Mouse (Mus musculus) kidney, adult 8-10 months (tissue): Measurements from ENCODE around the gene Tnpo2.

Experiments
- DNase-seq, 2 experiments: peaks; one replicate each; pipeline ENCODE4 v3.0.0; 2022

Gene Tnpo2

DNA sequence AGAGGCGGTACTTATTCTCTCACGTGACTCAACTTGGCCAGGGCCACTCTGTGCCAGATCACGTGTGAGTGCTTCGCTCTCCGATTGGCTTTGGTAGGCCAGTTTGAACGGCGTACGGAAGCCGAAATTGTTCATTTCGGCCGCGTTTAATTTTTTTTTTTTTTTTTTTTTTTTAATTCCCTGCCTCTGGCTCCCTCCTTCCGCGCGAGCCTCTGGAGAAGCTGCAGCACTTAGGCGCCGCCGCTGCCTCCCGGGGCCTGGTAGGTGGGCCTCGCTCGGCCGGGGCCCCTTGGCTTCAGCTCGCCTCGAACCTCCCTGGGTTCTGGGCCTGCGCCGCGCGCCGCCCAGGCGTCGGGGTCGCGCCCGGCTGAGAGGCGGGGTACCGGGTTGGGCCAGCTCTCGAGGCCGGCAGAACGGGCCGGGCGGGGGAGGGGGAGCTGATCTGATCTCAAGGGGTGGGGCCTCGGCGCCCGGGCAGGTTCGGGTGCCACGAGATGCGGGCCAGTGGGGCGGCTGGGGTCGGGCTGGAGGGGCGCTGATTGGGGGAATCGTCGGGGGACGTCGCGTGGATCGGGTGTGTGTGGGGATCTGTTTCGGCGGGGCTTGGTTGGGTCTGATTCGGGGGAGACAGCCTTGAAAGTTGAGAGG, at the start of gene Tnpo2:
TSS of gene Tnpo2 (plus strand) at position 198 of the 648 bp plus-strand sequence.
- peak; percentile 94 to 96 for DNase-seq

DNA sequence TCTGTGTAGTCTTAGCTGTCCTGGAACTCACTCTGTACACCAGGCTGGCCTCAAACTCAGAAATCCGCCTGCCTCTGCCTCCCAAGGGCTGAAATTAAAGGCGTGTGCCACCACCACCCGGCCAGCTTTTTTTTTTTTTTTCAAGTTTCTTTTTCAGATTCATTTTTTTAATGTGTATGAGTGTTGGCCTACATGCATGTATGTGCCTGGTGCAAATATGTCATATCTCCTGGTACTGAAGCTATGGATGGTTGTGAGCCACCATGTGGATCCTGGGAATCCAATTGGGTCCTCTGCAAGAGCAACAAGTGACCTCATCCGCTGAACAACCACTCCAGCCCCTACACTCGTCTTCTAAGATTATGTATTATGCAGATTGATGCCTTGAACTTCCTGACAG, 49.3 kb upstream of the Tnpo2 start:
- no peak for DNase-seq

DNA sequence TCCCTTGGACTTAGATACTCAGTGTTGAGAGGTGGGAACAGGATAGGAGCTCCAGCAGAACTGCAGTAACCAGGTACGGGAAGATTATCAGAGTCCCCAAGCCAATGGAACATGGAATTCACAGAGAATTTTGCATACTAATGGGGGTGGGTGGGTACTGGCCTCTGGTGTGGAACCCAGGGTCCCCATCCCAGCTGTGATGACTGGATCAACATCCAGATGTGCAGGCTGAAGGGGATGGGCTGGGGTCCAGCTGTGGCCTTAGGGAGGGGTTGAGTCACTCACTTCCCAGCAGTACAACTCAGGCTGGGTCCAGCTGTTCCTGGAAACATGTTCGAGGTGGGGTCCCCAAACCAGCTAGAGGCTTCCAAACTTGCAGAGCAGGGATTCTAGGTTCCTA, 48.8 kb upstream of the Tnpo2 start:
- no peak for DNase-seq

DNA sequence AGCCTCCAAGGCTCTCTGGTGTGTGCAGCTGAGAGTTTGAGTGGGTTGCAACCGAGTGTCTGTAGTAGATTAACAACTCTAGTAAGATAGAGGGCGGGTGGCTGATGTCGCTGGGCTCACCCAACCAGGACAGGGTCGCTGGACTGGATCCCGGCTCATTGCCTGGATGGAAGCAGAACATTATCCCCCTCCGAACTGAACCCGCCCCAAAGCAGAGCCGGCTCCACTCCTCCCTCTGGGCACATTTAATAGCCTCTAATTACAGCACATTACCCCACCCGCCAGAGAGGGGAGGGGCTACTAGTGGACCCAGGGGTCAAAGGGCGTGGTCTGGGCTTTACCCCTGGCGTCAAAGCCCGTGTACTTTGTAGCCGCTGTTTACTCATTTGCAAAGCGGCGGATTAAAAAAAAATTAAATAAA, 47.4 kb upstream of the Tnpo2 start:
- peak; percentile 92 to 93 for DNase-seq

DNA sequence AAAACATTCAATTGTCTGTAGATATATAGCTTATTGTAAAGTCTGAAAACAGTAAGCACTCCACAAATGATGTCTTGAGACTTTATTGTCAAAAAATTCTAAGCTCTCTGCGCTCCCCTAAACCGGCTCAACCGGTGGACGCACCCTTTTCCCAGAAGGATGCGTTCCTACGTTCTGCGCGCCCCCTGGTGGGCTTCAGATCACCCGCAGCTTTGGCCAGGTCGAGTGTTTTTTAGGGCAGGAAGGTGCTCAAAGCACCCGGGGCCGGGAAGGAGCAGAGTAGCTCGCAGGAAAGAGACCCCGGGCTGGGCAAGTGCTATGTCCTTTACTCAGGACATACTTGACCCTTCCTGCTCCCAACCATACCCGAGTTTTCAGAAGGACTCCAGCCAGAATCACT, 46.9 kb upstream of the Tnpo2 start:
- DNase-seq, result peak; percentile 92 to 95

DNA sequence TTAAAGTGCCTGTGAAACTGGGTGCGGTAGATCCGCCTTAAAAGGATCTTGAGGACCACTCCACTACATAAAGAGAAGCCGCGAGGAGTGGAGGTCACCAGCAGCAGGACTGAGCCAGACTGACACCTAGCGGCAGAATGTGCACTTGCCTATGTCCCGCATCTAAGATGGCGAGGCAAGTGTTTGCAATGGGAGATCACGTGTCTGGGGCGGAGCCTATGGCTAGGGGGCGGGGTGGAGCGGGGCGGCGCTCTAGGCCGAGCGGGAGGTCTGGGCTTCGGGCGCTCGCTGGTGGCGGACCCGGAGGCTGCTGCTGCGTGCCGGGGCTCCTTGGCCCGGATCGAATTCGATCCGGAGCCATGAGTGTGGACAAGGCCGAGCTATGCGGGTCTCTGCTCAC, 46.4 kb upstream of the Tnpo2 start, which contains the start of gene Hook2:
TSS of gene Hook2 (plus strand) at position 255 of the 400 bp plus-strand sequence.
- DNase-seq, result peak; percentile 98 to 99

DNA sequence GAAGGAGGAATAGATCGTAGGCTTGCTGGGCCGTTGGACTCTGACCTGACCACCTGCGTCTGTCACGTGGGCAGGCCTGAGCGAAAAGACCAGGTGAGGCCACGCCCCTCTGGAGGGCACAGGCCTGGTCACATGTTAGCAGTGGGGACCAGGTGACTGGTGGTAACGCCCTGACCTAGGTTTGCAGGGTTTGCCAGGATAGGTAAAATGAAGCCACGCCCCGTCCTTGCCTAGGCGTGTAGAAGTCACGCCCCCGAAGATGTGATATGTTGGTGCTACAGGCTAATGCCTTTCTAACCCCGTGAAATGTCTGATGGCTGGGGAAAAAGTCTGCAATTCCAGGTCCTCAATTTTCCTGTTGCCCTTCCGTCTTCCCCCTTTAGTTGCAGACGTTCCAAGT, 45.9 kb upstream of the Tnpo2 start:
- DNase-seq, result peak; percentile 95 to 96

DNA sequence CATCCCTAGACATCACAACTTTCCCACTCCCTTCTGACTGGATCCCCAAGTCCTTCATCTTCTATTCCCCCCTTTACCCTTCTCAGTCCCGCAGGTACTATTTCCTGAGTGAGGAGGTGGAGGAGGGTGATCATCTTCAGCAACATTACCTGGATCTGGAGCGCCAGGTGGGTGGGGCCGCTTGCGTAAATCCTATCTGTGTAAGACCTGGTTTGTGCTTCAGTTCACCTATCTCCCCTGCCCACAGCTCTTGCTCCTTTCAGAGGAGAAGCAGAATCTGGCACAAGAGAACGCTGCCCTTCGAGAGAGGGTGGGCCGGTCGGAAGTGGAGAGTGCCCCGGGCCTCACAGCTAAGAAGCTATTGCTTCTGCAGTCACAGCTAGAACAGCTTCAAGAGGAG, 42.3 kb upstream of the Tnpo2 start:
- no peak for DNase-seq

DNA sequence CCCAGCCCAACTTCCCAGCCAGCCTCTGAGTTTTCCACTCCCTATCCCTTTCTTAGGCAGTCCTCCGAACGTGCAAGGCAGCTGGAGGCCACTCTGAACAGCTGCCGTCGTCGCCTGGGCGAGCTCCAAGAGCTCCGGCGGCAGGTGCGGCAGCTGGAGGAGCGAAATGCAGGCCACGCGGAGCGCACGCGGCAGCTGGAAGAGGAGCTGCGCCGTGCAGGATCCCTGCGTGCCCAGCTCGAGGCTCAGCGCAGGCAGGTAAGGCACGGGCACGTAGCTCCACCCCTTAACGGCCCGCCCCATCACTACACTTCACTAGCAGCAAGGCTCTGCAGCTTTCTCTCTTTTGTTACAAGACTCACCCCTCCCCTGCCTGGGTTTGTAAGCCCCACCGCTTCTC, 41.0 kb upstream of the Tnpo2 start:
- no peak for DNase-seq

DNA sequence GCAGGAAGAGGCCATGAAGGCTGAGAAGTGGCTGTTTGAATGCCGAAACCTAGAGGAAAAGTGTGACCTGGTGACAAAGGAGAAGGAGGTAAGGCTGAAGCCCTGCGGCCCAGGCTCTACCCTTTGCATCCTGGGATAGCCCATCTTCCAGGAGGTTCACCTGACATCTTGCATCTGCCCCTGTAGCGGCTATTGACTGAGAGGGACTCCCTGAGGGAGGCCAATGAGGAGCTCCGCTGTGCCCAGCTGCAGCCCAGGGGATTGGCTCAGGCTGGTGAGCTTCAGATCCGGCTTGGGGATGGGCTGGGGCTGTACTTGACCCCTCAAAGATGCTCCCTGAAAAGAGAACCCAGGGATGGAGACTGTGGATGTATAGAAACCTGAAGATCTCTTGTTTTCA, 39.7 kb upstream of the Tnpo2 start:
- no peak for DNase-seq

DNA sequence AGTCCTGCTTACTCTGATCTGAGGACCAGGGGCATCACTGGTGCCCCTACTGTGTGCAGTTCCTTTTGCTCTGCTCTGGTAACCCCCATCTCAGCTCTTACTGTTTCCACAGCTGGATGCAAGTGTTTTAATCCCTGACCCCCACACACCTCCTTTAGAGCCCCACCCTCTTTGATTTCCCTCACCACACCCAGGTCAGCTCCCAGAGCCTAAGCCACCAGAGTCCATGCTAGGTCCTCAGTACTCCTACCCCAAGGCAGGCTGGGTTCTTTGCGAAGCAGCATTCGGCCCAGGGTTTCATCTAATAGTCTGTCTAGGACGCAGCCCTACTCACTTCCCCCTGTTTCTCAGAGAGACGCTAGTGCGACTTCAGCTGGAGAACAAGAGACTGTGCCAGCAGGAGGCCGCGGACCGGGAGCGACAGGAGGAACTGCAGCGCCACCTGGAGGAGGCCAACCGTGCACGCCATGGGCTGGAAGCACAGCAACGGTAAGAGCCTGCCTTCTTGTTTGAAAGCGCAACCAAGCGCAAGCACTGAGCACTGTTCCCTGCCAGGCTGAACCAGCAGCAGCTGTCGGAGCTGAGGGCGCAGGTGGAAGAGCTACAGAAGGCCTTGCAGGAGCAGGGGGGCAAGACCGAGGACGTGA, 38.9 kb upstream of the Tnpo2 start:
- DNase-seq, result peak; percentile 75 to 90

DNA sequence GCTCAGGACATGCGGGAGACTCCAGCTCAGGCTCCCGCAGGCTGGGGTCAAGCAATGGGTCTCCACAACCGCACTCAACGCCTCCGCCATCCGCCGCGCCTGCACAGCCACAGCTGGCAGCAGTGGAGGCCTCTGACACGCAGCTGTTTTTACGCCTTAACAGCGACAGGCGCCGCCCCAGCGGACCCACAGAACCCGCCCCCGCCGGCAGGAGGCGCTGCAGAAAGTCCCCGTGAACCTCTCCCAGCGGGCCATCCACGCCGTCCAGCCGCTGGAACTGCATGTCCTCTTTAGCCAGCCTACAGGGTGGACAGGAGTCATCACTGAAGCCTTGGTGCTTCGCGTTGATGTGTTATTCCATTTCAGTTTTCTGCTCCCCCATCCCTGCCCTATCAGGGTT, 29.0 kb upstream of the Tnpo2 start:
- peak in 1 of 2 experiments; percentile 54 for DNase-seq

DNA sequence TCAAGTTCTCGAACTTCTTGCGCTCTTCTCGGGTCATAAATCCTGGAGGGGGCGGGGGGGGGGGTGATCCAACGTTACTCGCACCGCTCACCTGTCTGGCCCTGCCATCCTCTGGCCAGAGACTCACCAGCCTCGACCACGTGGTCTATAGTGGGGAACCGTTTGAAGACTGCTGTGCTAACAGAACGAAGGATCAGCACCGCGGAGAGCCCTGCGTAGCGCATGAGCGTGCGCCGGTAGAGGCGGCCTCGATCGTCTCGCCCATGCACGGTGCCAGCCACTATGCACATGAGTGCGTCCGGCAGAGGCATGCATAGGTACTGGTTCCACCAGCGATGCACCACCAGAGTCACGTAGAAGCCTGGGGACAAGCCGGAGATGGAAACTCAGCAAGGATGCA, 25.5 kb upstream of the Tnpo2 start:
- no peak for DNase-seq

DNA sequence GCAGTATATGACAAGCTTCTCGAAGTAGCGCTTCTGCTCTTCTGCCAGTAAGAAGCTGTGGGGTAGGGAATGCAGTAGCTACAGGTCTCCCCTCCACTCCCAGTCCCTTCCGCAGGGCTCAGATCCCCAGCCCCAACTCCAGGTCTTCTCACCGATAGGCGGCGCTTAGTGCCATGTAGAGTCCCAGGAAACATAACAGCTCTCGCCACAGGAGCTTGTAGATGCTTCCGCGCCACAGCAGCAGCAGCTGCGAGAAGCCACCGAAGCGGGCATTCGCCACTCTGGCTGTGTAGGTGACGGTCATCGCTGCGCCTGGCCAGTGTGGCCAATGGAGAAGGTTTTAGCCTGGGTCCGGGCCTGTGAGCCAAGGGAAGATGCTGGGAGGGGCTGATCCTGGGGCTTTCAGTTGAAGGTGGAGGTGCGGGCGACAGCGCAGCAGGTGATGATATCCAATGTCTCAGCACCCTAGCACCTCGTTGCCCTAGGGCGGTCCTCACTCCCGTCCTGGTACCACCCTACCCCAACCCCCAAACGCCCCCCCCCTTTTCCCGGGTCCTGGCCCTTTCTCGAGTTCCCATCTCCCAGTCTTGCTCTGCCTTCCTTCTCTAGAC, 23.4 kb upstream of the Tnpo2 start:
- DNase-seq, result peak; percentile 63 to 80

DNA sequence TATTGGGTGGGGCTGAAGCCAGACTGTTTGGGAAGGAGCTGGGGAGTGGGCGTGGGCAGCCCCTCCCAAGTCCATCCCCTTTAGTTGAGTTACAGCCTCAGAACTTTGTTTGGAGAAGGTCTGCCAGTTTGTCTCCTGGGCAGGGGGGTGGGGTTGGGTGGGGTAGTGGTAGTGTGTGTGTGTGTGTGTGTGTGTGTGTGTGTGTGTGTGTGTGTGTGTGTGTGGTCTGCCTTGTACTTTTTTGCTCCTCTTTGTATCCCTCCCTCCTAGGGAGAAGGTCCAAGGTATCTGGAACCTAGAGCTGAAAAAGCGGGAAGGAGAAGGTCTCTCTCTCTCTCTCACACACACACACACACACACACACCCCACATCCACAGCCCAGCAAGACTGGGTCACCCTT, 22.3 kb upstream of the Tnpo2 start, which contains the start of gene Best2:
TSS of gene Best2 (minus strand) at position 101 of the 400 bp plus-strand sequence.
- DNase-seq, result no peak

DNA sequence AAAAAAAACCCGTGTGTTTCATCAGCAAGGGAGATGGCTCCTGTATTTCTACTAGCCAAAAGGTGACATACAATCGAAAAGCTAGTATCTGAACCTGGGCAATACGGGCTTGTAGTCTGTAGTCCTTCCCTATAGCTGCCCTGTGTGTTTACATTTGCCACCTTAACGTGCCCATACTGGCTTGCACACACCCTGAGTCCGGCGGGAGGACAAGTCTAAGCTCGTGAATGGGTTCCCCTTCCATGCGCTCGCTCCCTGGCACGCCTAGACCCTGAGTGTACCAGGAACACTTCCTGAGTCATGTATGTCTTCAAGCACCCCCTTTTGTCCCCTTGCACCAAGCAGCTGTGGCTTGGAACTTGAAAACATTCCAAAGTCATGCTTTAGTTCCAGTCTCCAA, 20.0 kb upstream of the Tnpo2 start:
- DNase-seq, result no peak

DNA sequence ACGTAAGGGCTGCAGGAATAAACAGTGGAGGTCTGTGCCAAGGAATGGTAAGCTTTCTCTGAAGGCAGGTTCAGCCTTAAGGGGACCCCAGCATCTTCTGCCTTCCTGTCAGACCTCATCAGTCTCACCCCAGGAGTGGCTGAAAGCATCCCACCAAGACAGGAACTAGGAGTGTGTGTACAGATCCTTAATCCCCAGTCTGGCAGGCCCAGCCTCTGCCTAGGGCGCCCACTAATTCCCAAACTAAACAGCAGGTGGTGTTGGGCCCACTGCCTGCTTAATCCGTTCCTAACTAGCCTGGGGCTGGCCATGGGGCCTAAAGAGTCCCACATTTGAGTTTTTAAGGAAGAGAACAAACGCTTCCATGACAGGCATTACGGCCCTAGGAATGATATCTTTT, 19.5 kb upstream of the Tnpo2 start:
- no peak for DNase-seq

DNA sequence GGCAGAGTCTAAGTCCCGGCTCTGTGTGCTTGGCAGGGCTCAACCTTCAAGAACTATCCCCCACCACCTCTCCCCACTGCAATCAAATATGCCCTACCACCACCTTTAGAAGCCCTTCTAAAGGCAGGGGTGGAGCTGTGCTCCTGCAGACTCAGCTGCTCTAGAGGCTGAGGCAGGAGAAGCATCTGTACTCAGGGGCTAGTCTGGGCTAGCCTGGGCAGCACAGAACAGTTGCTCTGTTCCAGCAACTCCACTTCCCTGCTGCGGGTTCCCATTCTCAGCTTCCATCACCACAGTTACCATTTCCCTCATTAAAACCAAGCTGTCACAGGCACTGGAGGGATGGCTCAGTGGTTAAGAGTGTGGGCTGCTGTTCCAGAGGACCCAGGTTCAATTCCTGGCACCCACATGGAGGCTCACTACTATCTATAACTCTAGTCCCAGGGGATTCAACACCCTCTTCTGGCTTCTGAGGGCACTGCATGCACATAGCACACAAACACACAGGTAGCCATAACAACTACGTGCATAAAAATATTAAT, 15.1 kb upstream of the Tnpo2 start:
- DNase-seq, result no peak

DNA sequence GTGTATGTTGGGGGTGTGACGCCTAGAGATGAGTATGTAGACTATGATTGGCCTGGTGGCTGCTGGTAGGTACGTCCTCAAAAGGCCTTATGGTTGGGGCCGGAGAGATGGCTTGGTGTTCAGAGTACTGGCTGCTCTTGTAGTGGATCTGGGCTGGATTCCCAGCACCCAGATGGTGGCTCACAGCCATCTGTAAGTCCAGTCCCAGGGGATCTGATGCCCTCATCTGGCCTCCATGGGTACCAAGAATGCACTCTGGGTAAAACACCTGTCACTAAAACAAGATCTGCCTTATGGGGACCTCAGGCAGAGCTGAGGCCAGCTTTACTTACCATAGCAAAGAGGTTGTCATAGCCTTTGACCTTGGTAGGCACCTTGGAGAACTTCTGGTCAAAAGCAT, 12.9 kb upstream of the Tnpo2 start:
- no peak for DNase-seq

DNA sequence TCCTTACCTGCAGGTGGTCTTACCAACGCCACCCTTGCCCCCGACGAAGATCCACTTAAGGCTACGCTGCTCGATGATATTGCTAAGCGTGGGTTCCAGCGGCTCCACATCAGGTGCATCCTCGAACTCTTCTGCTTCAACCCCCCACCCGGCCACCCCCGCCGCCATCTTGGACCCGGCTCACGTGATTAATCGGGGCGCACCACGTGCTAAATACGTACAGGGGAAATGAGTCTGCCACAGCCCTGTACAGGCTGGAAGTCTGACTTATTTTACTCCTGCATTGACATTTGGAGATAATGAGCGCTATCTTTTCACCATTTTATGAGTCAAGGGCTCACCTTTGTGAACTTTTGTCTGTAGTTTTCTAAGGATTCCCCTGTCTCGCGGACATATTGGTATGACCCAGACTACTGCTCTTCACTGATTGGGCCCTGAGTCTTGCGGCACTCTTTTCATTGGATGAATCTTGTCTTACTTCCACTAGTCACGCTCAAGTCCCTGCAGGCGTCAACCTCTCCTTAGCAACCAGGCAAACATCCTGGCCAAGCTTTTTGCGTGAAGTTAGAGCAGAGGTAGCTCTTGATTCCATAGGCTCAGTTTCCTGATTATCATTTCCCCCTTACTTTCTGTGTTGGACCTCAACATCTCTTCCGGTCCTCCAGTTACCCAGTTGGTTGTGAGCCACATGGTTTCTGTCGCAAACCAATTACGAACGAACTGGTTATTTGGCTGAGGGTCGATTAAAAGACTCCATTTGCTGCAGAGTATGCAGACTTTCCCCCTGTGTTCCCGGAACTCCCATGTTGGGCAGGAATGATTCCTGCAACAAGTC, 11.4 kb upstream of the Tnpo2 start, which contains the start of gene Asna1:
TSS of gene Asna1 (minus strand) at position 184 of the 835 bp plus-strand sequence.
- DNase-seq, result peak; percentile 84 to 91

DNA sequence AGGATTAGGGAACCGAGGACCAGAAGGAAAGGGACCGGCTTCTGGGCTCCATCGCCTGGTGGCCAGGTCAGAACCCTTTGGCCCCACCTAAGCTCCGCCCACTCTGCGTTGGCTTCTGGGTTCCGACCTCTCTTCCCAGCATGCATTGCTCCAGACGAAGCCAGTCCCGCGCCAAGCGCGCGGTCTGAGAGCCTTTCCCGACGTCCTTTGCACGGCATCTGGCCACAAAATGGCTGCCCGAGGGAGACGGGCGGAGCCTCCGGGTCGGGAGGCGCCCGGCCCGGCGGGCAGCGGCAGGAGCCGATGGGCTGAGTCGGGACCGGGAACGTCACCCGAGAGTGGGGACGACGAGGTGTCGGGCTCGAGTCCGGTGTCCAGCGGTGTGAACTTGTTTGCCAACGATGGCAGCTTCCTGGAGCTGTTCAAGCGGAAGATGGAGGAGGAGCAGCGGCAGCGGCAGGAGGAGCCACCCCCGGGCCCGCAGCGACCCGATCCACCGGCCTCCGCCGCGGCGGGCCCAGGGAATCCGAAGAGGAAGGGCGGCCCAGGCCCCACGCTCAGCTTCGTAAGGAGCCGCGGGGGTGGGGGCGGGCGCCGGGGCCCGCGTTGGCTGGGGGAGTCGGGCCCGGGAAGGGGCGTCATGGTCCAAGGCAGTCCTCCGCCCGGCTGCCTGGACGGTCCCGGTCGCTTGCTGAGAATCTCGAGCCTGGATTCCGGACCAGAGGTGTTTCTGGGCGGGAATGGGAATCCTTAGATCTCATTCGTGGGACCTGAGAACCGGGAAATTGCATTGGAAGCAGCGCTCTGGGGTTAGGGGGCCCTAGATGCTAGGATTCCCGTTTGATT, 9.8 kb upstream of the Tnpo2 start, which contains the start of gene Trir:
TSS of gene Trir (plus strand) at position 154 of the 846 bp plus-strand sequence.
- peak; percentile 97 to 98 for DNase-seq

DNA sequence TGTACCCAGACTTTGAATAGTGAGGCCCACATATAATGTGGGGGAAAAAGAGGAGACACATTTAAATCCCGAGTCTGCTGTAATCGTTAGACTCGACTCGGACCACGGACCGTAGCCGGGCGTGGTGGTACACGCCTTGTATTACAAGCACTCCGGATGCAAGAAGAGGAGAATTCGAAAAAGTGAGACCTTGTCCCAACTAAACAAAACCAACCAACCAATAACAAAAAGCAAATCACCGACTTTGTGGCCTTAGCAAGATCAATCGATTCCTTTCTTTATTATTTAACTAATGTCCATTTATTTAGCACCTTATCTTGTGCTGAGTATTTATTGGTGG, 9.2 kb upstream of the Tnpo2 start:
- DNase-seq, result no peak
